Mouse (Mus musculus): Measurements from ENCODE around the gene BC034090.

- TF ChIP-seq CTCF (IDR thresholded peaks at IDR 0.05; ENCODE audit: insufficient read depth, low read length) = no peak
- no peak for TF ChIP-seq POLR2A (IDR thresholded peaks at IDR 0.05; ENCODE audit: borderline replicate concordance, extremely low read depth, low read depth, low read length)
Measured at GRCm38 (mm10) chr1:155191219-155191618, 53.0 kb downstream of the BC034090 start.

All from lung, adult 2 months (tissue).